Mouse (Mus musculus) urinary bladder, postnatal 14 days (tissue): Measurements from ENCODE around the gene Snf8.

Experiments
- DNase-seq: peaks from one replicate; pipeline ENCODE4 v3.0.0; 2021; ENCODE audit warnings: low spot score

Gene Snf8

GRCm38 (mm10) chr11:96028130-96028529 lies 6.6 kb upstream of the Snf8 start:
- no peak for DNase-seq

GRCm38 (mm10) chr11:96030571-96030970 lies 4.1 kb upstream of the Snf8 start:
- DNase-seq, result no peak

GRCm38 (mm10) chr11:96031701-96032100 lies 3.0 kb upstream of the Snf8 start:
- no peak for DNase-seq

- no peak for DNase-seq
Measured at GRCm38 (mm10) chr11:96033264-96033663, 1.4 kb upstream of the Snf8 start.

- no peak for DNase-seq
Measured at GRCm38 (mm10) chr11:96034116-96034515, 569 bp upstream of the Snf8 start.

- no peak for DNase-seq
Measured at GRCm38 (mm10) chr11:96035133-96035532, 448 bp downstream of the Snf8 start.

- DNase-seq, result no peak
Measured at GRCm38 (mm10) chr11:96037499-96037898, 2.8 kb downstream of the Snf8 start.

GRCm38 (mm10) chr11:96038560-96038959 lies 3.9 kb downstream of the Snf8 start:
- no peak for DNase-seq

GRCm38 (mm10) chr11:96044803-96045567 lies 10.3 kb downstream of the Snf8 start:
- DNase-seq, result no peak

- DNase-seq, result no peak
Measured at GRCm38 (mm10) chr11:96046028-96046427, 11.3 kb downstream of the Snf8 start.

GRCm38 (mm10) chr11:96046793-96047192 lies 12.1 kb downstream of the Snf8 start:
- no peak for DNase-seq

- no peak for DNase-seq
Measured at GRCm38 (mm10) chr11:96047469-96048373, 13.0 kb downstream of the Snf8 start.

- no peak for DNase-seq
Measured at GRCm38 (mm10) chr11:96049939-96050338, 15.3 kb downstream of the Snf8 start.

- no peak for DNase-seq
Measured at GRCm38 (mm10) chr11:96050854-96051253, 16.2 kb downstream of the Snf8 start.

GRCm38 (mm10) chr11:96058309-96058708 lies 23.6 kb downstream of the Snf8 start:
- no peak for DNase-seq

- DNase-seq, result peak; percentile 53
Measured at GRCm38 (mm10) chr11:96064521-96065214, 30.0 kb downstream of the Snf8 start.

GRCm38 (mm10) chr11:96065215-96065911 lies 30.7 kb downstream of the Snf8 start, which contains the start of gene Ube2z:
TSS of gene Ube2z (minus strand) at chr11:96065388.
- peak; percentile 98 for DNase-seq

- DNase-seq, result no peak
Measured at GRCm38 (mm10) chr11:96068231-96068630, 33.5 kb downstream of the Snf8 start.

- no peak for DNase-seq
Measured at GRCm38 (mm10) chr11:96070353-96070752, 35.7 kb downstream of the Snf8 start.

- no peak for DNase-seq
Measured at GRCm38 (mm10) chr11:96071013-96071412, 36.3 kb downstream of the Snf8 start.

GRCm38 (mm10) chr11:96073295-96073993 lies 38.8 kb downstream of the Snf8 start:
- DNase-seq, result no peak
